Mouse (Mus musculus) embryo, embryonic 9.5 days (tissue): Measurements from ENCODE around the gene Git1.

Source experiments
- DNase-seq: peaks from one replicate; pipeline ENCODE4 v3.0.0-alpha.2; 2017; ENCODE audit errors: extremely low spot score

The Git1 gene

DNA sequence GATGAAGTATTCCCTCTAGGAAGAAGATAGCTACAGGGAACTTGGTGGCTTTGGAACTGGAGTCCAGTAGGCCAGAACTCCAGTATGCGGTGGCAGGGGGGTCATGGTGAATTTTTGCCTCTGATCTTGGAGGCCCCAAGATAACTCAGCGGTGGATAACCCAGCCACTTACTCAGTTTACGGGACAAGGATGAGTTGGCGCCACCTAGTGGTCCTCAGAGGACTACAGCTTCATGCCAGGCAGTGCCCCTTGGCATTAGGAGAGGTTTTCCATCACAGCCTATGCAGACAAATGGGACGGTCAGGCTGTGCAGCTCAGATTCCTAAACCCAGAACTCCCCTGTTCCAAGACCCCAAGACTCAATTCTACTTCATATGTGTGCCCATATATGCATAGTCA lies 8.0 kb downstream of the Git1 start:
- peak; percentile 56 for DNase-seq

DNA sequence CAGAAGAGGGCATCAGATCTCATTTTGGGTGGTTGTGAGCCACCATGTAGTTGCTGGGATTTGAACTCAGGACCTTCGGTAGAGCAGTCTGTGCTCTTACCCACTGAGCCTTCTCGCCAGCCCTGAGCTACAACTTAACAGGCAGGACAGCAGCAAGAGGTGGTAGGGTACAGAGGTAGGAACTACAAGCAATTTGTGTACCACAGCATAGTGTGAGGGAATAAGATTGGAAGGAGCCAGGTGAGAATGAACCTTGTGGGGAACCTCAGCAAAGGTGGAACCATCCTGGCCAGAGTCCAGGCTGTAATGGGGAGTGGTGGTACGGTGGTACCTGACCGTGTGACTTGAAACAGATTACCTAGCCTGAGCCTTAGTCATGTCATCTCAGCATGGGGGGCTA lies 8.6 kb downstream of the Git1 start:
- DNase-seq: no peak

- DNase-seq: no peak
These were observed 9.1 kb downstream of the Git1 start for GRCm38 (mm10) chr11:77502481-77502880.

DNA sequence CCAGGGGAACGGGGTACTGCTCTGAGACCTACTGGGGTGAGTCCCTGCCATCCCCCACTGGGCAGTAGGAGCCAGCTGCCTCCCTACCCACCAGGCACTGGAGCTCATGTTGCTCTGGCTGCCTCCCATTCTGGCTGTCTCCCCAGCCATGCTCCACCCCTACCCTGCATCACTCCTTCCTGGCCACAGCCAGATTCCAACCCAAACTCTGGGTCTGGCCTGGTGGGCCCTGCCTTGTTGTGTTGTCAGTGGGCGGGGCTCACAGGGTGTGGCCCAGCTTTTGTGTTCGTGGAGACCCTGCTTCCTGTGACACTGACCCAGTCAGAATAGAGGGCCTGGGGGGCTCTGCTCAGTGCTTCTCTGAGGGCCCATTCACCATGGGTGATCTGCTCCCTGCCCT lies 10.1 kb downstream of the Git1 start:
- DNase-seq: no peak

- DNase-seq: no peak
These were observed 11.0 kb downstream of the Git1 start for GRCm38 (mm10) chr11:77504377-77504776.

DNA sequence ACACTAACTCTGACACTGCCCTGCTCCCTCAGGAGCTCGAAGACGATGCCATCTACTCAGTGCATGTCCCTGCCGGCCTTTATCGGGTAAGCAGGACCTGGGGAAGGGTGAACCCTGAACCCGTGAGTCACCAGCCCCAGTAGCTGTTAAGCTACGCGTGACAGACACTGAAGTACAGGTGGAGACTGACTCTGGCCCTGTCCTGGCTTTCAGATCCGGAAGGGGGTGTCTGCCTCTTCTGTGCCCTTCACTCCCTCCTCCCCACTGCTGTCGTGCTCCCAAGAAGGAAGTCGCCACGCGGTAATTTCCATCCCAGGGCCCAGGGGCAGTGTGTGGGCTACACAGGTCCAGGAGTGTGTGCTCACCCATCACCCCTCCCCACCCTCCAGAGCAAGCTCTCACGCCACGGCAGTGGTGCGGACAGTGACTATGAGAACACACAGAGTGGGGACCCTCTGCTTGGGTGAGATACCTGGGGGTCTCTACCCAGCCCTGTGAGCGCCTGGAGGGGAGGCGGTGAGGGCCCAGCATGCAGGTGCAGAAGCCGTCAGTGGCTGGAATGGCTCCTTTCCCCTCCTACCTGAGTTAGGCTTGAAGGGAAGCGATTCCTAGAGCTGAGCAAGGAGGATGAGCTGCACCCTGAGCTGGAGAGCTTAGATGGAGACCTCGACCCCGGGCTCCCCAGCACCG lies 12.1 kb downstream of the Git1 start:
- DNase-seq: no peak

DNA sequence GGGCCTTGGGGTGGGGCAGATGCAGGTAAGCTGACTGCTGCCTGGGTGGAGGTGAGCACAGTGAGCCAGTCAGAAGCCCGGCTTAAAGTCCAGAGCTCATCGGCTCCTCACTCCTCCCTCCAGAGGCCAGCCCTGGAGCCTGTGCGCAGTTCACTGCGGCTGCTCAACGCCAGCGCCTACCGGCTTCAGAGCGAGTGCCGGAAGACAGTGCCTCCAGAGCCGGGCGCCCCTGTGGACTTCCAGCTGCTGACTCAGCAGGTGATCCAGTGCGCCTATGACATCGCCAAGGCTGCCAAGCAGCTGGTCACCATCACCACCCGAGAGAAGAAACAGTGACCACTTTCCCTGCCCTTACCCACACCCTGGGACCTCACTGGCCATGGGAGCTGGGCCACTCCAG lies 12.9 kb downstream of the Git1 start:
- no peak for DNase-seq

DNA sequence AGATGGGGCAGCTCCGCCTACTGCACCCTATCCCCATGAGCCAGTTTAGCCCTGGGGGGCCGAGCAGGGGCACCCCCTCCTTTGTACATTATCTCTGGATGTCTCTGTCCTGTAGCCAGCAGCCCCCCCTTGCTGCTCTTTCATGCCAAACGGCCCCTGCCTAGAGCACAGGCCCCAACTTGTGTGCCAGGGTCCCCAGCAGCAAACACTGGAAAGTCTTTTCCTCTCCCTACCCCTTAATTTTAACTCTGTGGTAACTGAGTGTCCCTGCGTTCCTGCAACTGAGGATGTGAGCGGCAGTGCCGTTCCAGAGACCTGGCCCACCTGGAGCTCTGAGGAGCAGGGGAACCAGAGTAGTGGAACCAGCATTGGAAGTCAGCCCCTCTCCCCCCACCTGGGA lies 13.6 kb downstream of the Git1 start:
- no peak for DNase-seq

GRCm38 (mm10) chr11:77507426-77507825 lies 14.1 kb downstream of the Git1 start:
- no peak for DNase-seq

GRCm38 (mm10) chr11:77508068-77509021 lies 15.0 kb downstream of the Git1 start:
- peak; percentile 85 for DNase-seq

DNA sequence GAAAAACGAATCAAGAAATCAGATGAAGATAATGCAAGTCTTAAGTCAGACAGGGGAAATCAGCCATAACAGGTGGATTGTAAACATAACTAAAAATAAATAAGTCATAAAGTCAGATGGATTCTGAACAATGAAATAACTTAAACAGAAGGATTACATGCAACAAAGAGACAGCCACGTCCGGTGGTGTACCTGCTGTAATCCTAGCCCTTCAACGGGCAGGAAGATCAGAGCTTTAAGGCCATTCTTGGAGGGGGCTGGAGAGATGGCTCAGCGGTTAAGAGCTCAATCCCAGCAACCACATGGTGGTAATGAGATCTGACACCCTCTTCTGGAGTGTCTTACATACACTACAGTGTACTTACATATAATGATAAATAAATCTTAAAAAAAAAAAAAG lies 18.0 kb downstream of the Git1 start:
- no peak for DNase-seq

DNA sequence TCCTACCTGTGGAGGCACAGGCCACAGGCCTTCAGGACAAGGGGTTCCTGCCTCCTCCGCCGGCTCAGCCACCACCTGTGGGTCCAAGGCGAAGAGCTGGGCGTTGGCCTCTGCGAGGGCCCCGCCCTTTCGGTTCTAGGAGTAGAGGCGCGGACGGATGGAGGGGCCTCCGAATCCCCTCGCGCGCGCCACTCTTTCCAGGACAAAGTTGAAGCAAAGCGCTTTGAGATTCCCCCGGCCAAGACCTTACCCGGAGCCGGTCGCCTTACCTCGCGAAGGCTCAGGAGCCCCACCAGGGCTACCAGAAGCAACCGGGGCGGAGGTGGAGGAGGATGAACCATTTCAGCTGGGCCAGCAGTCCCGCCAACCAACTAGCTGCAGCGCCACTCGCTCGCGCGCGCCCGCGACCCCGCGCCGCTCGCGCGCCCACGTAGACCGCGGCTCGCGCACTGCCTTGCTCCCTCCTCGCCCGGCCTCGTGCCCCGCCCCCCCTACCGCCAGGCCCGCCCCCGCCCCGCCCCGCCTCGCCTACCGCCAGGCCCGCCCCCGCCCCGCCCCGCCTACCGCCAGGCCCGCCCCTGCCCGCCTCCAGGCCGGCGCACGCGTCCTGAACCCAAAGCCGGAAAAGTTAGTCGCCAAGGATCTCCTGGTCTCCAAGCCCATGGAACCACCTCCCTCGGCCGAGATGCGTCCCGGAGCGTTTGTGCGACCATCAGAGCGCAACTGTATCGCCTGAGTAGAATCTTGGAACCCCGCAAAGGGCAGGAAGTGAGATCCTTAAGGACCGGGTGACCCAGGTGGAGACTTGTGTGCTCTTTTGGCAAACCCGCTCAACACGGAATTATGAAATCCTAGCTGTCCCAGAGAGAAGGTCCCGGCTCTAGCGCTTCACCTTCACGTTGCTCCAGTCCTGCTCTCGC lies 19.8 kb downstream of the Git1 start:
- peak; percentile 97 for DNase-seq

- DNase-seq: no peak
These were observed 20.4 kb downstream of the Git1 start for GRCm38 (mm10) chr11:77513811-77514170.

GRCm38 (mm10) chr11:77514281-77514831 lies 21.0 kb downstream of the Git1 start:
- DNase-seq: peak; percentile 34

GRCm38 (mm10) chr11:77514832-77515636 lies 21.7 kb downstream of the Git1 start, which contains the start of gene Abhd15:
Gene Abhd15, plus strand, starts transcription at chr11:77515121.
- peak; percentile 84 for DNase-seq

GRCm38 (mm10) chr11:77515637-77516552 lies 22.5 kb downstream of the Git1 start, which contains the start of gene Trp53i13:
Gene Trp53i13, minus strand, starts transcription at chr11:77515980.
- no peak for DNase-seq

DNA sequence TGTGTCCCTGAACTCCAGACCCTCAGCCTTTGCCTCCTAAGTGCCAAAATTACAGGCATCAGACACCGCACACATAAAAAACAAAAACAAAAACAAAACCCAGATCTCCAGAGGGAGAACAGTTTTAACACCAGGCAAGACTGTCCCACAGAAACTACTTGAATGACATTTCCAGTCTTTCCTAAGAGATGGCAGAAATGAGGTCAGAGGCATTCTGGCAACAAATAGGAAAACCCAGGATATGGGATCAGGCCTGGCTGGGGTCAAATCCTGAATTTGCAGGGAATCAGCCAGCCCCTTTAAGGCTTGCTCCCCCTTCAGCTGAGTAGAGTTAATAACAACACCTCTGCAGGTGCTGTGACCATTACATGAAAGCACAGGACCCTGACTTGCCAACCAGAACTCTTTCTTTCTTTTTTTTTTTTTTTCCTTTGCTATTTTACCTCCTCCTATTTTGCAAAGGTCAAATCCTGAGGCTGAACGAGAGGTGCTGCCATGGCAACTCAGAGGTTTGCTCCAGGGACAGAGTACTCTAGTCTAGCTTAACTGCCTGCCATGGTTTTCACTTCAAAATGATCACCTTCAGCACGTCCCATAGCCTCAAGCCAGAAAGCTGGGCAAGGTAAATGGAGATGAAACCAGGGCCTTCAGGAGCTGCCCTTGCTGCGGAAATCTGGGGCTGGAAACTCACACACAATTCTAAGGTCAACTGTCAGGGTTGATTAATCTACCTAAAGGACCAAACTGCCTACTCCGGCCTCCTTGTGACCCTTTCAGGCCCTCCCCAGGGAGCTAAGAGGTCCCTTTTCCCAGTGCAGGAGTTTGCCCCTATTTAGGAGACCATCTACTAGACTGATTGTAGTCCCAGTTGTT lies 23.4 kb downstream of the Git1 start:
- DNase-seq: no peak

DNA sequence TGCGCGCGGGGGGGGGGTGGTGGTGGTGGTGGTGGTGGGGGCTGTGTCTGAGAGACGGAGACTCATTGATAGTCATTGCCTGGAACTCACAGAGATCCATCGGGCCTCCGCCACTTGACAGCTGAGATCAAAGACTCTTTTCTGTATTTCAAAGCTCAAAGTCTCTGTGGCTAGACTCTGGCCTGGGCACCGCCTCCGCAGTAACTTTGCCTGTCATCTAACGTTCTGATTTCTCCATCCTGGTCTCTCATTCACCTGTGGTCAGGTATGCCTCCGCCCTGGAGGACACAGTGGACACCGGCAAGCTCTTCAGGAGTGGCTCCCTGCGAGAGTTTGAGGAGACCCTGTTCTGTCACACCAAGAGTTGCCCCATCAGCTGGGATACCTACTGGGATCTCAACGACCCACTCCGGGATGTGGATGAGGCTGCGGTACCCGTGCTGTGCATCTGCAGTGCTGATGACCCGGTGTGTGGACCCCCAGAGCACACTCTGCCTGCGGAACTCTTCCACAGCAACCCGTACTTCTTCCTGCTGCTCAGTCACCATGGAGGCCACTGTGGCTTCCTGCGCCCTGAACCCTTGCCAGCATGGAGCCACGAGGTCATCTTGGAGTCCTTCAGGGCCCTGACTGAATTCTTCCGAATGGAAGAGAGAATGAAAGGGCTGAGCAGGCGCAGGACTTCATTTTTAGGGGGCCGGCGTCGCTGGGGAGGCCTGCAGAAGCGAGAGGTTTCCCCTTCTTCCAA lies 24.9 kb downstream of the Git1 start:
- no peak for DNase-seq
